Mouse (Mus musculus) frontal cortex, adult 2 months (tissue): ENCODE results near the gene Kctd13. TPM values are rescaled to one million over a fixed set of nuclear protein-coding genes. Genes with fewer than 3 reads are reported as not detected.
A peak's percentile ranks its signal among the peaks of the same experiment; 100 is the strongest.

Experiments used
- DNase-seq, 2 experiments: peaks; one replicate each; pipeline ENCODE4 v3.0.0; 2022; ENCODE audit warnings: low spot score in 1 of 2; ENCODE audit errors: extremely low spot score in 1 of 2
- polyA plus RNA-seq: library from polyadenylated mRNA; depleted of rRNA; stranded (reverse); fragments of >200 nt; gene quantifications from 2 replicates; pipeline ENCODE4 v1.2.3, GENCODE M21; 2012

The Kctd13 gene
- polyA plus RNA-seq, 1 experiment = 171 TPM

- DNase-seq = no peak
Observed at GRCm38 (mm10) chr7:126941171-126941570, 12.5 kb downstream of the Kctd13 start.

DNA sequence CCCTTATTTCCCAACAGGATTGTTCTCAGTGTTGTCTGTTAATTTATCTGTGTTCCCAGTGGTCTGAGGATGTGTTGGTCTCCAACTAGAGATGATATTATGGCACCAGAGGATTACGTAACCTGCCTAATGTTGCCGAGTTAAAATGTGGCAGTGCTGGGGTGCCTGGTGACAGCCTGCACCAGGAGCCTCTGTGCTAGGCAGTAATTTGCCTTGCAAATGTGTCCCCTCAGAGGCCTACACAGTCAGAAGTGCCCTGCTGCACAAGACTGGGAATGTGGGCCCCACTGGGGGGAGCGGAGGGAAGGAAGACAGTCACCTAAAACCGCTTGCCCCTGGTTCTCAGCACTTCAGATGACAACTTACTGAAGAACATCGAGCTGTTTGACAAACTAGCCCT is 13.1 kb downstream of the Kctd13 start:
- DNase-seq = peak in 1 of 2 experiments; percentile 42

DNA sequence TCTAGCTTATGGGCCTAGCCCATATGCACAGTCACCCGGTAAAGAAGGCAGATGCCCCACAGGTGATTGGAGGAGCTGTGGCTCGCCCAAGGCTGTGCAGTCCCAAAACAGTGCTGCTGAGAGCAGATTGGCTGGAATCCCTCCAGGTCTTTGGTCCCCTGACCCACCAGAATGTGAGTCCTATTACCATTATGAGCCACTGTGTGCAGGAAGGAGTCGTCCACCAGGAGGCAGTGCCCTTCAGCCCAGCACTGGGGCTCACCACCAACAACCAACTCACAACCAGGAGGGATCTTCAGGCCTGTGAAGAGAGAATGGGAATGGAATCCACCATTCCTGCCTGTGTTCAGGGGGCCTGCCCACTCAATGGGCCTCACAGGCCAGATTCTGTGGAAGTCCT is 17.9 kb downstream of the Kctd13 start:
- DNase-seq = peak in 1 of 2 experiments; percentile 30

- no peak for DNase-seq
Observed at GRCm38 (mm10) chr7:126948626-126949025, 19.9 kb downstream of the Kctd13 start.

GRCm38 (mm10) chr7:126949403-126949792 is 20.7 kb downstream of the Kctd13 start, which contains the start of gene Asphd1:
Gene Asphd1, minus strand, starts transcription at chr7:126949582.
- peak; percentile 45 to 74 for DNase-seq

DNA sequence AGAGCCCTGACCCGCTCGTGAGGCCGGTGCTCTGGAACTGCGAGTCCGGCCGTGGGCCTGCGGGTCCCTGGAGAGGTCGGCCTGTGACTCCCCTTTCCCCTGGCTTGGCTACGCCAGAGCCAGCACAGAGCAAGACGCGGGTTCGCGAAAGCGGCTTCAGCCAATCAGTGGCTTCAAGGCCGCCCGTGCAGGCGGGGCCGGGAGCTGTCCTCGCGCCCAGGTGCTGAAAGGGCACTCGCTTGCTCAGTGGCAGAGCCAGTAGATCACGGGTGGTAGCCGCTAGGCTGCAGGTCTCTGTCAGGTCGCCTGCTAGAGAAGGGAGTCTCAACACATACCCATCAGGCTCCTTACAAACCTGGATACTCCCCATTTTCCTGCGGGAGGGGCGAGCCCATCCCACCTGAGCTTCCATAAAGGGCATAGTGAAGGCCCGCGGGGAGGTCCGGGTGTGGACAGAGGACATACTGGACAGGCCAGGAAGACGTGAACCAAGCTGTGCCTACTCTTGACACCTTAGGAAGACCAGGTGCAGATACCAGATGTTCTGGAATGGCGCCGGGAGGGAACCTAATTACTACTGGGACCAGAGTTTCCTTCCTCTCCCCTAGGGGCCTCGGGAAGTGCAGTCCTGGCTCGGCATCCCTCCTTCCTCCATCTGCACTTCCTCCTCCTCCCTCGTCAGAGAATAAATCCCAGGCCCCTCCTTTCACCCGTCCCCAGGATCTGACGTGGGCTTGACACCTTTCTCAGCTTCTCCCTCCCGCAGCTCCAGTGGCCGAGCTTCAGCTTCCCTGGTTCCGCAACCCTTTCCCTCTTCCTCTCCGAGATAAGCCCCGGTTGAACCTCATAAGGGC is 21.3 kb downstream of the Kctd13 start, which contains the start of gene Sez6l2:
Gene Sez6l2, plus strand, starts transcription at position 771 of the 854 bp plus-strand sequence.
- DNase-seq = peak; percentile 70 to 85

DNA sequence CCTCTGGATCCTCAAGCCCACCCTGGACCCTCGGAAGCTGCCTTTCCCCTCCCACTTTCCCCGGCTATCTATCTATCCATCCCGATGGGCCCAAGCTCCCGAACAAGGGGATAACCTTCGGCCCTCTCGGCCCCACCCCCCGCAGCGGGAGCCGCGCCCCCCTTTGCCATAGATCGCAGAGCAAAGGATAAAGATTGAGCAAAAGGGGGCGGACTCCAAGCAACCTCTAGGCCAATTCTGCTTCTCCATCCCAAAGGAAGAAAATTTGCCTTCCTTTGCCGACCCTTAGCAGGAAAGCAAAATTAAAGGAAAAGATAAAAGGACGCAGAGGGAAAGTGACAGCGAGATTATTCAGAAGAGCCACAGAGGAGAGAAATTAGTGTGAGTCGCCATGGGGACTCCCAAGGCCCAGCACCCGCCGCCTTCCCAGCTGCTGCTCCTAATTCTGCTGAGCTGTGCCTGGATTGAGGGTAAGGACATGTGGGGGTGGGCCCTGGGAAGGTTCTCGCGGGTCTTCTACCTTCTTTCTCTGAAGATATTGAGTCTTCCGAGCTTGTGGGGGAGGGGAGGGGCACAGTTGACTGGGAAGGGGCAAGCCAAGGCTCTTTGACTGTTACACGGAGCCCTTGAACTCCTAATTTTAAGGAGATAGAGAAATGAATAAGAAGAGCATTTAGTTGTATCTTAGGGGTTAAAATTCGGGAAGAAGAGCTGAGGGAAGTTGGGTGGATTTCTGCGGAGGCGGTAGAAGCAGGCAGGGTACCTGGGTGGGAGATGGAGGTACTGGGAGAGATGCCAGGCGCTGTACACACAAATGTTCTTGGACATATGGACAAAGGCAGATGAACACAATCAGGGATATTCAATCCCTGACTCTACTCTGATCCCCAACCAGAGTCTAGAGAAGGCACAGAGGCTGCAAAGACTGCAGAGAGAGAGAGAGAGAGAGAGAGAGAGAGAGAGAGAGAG is 22.3 kb downstream of the Kctd13 start:
- DNase-seq = peak in 1 of 2 experiments; percentile 59

- no peak for DNase-seq
Observed at GRCm38 (mm10) chr7:126951741-126952140, 23.1 kb downstream of the Kctd13 start.

DNA sequence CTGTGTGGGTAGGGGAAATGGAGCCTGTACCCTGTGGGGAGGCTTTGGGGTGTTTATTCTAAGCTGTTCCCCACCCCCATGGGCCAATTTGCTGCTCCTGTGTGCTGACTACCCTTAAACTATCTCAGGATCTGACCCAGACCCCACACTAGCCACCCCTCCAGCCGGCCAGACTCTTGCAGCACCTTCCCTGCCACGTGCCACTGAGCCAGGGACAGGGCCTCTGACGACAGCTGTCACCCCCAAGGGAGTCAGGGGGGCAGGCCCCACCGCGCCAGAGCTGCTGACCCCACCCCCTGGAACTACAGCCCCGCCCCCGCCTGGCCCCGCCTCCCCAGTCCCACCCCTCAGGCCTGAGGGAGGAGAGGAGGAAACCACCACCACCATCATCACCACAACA is 24.0 kb downstream of the Kctd13 start:
- no peak for DNase-seq

- DNase-seq = no peak
Observed at GRCm38 (mm10) chr7:126955125-126955524, 26.4 kb downstream of the Kctd13 start.

- DNase-seq = no peak
Observed at GRCm38 (mm10) chr7:126959780-126960179, 31.1 kb downstream of the Kctd13 start.

DNA sequence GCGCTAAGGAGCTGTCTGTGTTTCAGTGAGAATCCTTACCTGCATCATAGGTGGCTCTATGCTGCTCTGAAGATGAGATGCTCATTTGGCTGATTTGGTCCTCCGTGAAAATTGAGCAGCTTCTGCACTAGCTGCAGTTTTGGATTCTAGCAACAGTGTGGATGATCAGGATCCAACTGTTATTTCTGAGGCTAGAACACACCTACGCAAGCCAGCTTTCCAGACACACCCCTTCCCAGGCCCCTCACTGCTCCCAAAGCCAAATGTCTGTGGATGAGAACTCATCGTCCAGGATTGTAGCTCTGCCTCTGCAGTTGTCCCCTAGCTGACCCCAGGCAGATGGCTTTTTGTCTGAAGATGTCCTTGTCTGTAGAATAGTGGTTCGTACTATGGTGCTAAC is 32.4 kb downstream of the Kctd13 start:
- peak in 1 of 2 experiments; percentile 37 for DNase-seq

DNA sequence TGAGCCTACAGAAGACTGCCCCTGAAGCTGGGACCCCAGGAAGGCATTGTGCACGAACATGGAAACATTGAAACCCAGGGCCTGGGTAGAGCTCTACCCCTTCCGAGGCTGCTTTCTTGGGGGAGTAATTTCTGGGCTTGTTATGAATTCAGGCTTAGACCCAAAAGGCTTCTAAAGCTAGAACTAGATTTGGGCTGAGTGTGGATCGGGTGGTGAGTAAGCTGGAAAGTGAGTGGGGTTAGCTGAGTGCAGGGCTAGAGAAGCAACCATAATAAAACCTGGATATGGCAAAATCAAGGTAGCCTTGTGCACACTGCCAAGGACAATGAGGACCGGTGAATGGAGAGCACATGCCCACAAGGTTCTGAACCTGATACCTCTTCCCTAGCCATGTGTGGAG is 33.3 kb downstream of the Kctd13 start:
- peak in 1 of 2 experiments; percentile 41 for DNase-seq

- no peak for DNase-seq
Observed at GRCm38 (mm10) chr7:126963548-126964286, 35.0 kb downstream of the Kctd13 start.

GRCm38 (mm10) chr7:126965568-126965967 is 36.9 kb downstream of the Kctd13 start:
- no peak for DNase-seq

DNA sequence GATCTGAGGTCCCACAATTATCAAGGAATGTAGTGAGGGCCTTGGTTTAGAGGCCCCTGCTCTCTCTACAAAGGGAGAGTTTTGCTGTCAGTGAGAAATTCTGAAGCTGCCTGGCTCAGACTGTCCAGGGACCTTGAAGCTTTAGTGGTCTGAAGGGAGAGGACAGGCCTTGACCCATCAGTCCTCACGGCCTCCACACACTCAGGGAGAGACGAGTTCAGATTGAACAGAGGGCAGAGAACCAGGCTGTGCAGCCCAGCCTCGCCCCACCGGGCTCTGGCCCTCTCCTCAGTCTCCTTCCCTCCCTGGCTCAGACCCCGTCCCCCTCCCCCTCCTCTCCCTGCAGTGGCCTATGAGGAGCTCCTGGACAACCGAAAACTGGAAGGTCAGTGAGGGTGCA is 38.7 kb downstream of the Kctd13 start:
- DNase-seq = no peak

GRCm38 (mm10) chr7:126975493-126975892 is 46.8 kb downstream of the Kctd13 start:
- no peak for DNase-seq

GRCm38 (mm10) chr7:126975893-126975949 is 47.0 kb downstream of the Kctd13 start, which contains the start of gene Cdipt:
Gene Cdipt, plus strand, starts transcription at chr7:126975914.
- no peak for DNase-seq

GRCm38 (mm10) chr7:126975950-126976866 is 47.5 kb downstream of the Kctd13 start, which contains the start of gene Cdiptos:
Gene Cdiptos, minus strand, starts transcription at chr7:126976098.
- peak; percentile 88 to 98 for DNase-seq
